Mouse (Mus musculus) heart, postnatal 0 days (tissue): ENCODE results near the gene Fgfr1op2.

Experiments used
- CTCF ChIP-seq: IDR thresholded peaks from 2 replicates; pipeline ENCODE4 v1.5.1; 2016; ENCODE audit warnings: antibody characterized with exemption, control low read depth, low read depth
- EP300 ChIP-seq: IDR thresholded peaks from 2 replicates; pipeline ENCODE4 v1.6.1; 2016; ENCODE audit warnings: antibody characterized with exemption, low read depth

DNA sequence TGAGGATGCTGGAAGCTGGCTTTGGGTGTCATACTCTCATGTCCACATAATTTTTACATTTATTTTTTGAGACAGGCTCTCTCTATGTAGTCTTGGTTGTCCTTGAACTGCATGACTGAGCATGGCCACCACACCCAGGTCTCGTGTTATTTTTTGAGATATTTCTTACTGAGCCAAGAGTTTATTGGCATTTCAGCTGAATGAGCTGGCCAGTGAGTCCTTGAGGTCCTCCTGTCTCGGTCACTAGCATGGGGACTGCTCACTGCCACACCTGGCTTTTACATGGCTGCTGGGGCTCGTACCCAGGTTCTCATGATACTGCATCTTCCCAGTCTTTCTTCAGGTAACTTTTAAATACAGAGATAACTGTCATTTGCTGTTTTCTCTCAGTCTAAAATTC, 36.6 kb upstream of the Fgfr1op2 start:
- no peak for TF ChIP-seq CTCF
- no peak for TF ChIP-seq EP300
